Mouse (Mus musculus): ENCODE measurements at regions not wholly inside any gene's neighbourhood (a gene's known extent, or its start where the extent isn't known, plus 50 kb on each side); places are given as distances from the start of the nearest gene placed in this dataset.

- Histone ChIP-seq H3K9ac (replicated peaks; ENCODE audit: low read depth, low read length) (no peak overlapping the region), H3K27me3 (ENCODE audit: control insufficient read depth, insufficient read depth, low read length) (no peaks in the 10 kb centered on the region), H3K4me1 (ENCODE audit: control insufficient read depth, insufficient read depth, low read length) (no peaks in the 10 kb centered on the region), H3K4me2 (replicated peaks; ENCODE audit: low read depth, low read length) (no peak overlapping the region), H3K27ac (ENCODE audit: low read length) (no peak overlapping the region), H3K4me3 (ENCODE audit: low read depth, low read length) (no peak overlapping the region), H3K36me3 (ENCODE audit: control insufficient read depth, insufficient read depth, low read length) (no peaks in the 10 kb centered on the region), H3K9me3 (ENCODE audit: control insufficient read depth, low read depth, low read length) (no peaks in the 10 kb centered on the region)
- WGBS, result 66% methylated on average over 2 of the region's 2 CpGs
- ATAC-seq (ENCODE audit: insufficient number of reproducible peaks, insufficient read depth, low FRiP score, low read depth), result 0 out of 2 replicates have a peak, but pooled peaks have one; percentile 61
These were observed 209.5 kb downstream of the Dcdc2c start for GRCm38 (mm10) chr12:28342735-28343134.

- Histone ChIP-seq H3K27me3 (ENCODE audit: control insufficient read depth, insufficient read depth, low read length) (no peaks in the 10 kb centered on the region), H3K27ac (ENCODE audit: low read length) (no peak overlapping the region), H3K36me3 (ENCODE audit: control insufficient read depth, insufficient read depth, low read length) (no peaks in the 10 kb centered on the region), H3K4me3 (ENCODE audit: low read depth, low read length) (no peak overlapping the region), H3K9ac (replicated peaks; ENCODE audit: low read depth, low read length) (no peak overlapping the region), H3K4me2 (replicated peaks; ENCODE audit: low read depth, low read length) (no peak overlapping the region), H3K9me3 (ENCODE audit: control insufficient read depth, low read depth, low read length) (no peaks in the 10 kb centered on the region), H3K4me1 (ENCODE audit: control insufficient read depth, insufficient read depth, low read length) (no peaks in the 10 kb centered on the region)
- ATAC-seq (ENCODE audit: insufficient number of reproducible peaks, insufficient read depth, low FRiP score, low read depth), result no peak
- WGBS, result 6% methylated on average over 5 of the region's 5 CpGs
These were observed 219.6 kb downstream of the Dcdc2c start for GRCm38 (mm10) chr12:28332591-28332990.

DNA sequence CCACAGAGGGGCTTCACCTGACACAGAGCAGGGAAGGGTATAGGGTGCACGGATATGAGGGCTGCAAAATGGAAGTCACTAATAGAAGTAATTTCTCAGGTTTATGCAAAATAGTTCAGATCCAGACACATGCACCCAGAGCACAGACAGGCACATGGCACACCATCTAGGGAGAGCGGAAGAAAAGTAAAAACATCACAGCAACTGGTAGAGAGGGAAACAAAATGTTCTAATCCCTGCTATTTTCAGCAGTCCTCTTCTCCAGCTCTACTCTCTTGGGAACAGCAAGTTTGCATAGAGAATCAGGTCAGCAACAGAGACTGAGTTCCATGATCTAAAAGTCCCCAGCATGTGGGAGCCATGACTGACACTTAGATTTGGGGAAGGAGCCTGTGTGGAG lies 220.4 kb downstream of the Dcdc2c start:
- H3K9ac ChIP-seq (replicated peaks; ENCODE audit: low read depth, low read length), result no peak overlapping the region
- no peak for ATAC-seq (ENCODE audit: insufficient number of reproducible peaks, insufficient read depth, low FRiP score, low read depth)
- H3K27ac ChIP-seq (ENCODE audit: low read length), result no peak overlapping the region
- no peaks in the 10 kb centered on the region for H3K27me3 ChIP-seq (ENCODE audit: control insufficient read depth, insufficient read depth, low read length)
- no peaks in the 10 kb centered on the region for H3K9me3 ChIP-seq (ENCODE audit: control insufficient read depth, low read depth, low read length)
- no peaks in the 10 kb centered on the region for H3K36me3 ChIP-seq (ENCODE audit: control insufficient read depth, insufficient read depth, low read length)
- no peaks in the 10 kb centered on the region for H3K4me1 ChIP-seq (ENCODE audit: control insufficient read depth, insufficient read depth, low read length)
- H3K4me2 ChIP-seq (replicated peaks; ENCODE audit: low read depth, low read length), result no peak overlapping the region
- 72% methylated on average over 2 of the region's 2 CpGs for WGBS
- no peak overlapping the region for H3K4me3 ChIP-seq (ENCODE audit: low read depth, low read length)

- Histone ChIP-seq H3K4me1 (ENCODE audit: control insufficient read depth, insufficient read depth, low read length) (no peaks in the 10 kb centered on the region), H3K9me3 (ENCODE audit: control insufficient read depth, low read depth, low read length) (no peaks in the 10 kb centered on the region), H3K27ac (ENCODE audit: low read length) (no peak overlapping the region), H3K36me3 (ENCODE audit: control insufficient read depth, insufficient read depth, low read length) (no peaks in the 10 kb centered on the region), H3K9ac (replicated peaks; ENCODE audit: low read depth, low read length) (no peak overlapping the region), H3K27me3 (ENCODE audit: control insufficient read depth, insufficient read depth, low read length) (no peaks in the 10 kb centered on the region), H3K4me2 (replicated peaks; ENCODE audit: low read depth, low read length) (no peak overlapping the region), H3K4me3 (ENCODE audit: low read depth, low read length) (no peak overlapping the region)
- ATAC-seq (ENCODE audit: insufficient number of reproducible peaks, insufficient read depth, low FRiP score, low read depth), result no peak
- WGBS, result 40% methylated on average over 2 of the region's 2 CpGs
These were observed 228.5 kb downstream of the Dcdc2c start for GRCm38 (mm10) chr12:28323659-28324058.

GRCm38 (mm10) chr12:28309226-28309625 lies 243.0 kb downstream of the Dcdc2c start:
- no peaks in the 10 kb centered on the region for H3K36me3 ChIP-seq (ENCODE audit: control insufficient read depth, insufficient read depth, low read length)
- no peaks in the 10 kb centered on the region for H3K27me3 ChIP-seq (ENCODE audit: control insufficient read depth, insufficient read depth, low read length)
- no peak overlapping the region for H3K9ac ChIP-seq (replicated peaks; ENCODE audit: low read depth, low read length)
- WGBS, result 81% methylated on average over 5 of the region's 5 CpGs
- H3K4me2 ChIP-seq (replicated peaks; ENCODE audit: low read depth, low read length), result no peak overlapping the region
- no peak overlapping the region for H3K4me3 ChIP-seq (ENCODE audit: low read depth, low read length)
- ATAC-seq (ENCODE audit: insufficient number of reproducible peaks, insufficient read depth, low FRiP score, low read depth), result no peak
- H3K4me1 ChIP-seq (ENCODE audit: control insufficient read depth, insufficient read depth, low read length), result no peaks in the 10 kb centered on the region
- H3K9me3 ChIP-seq (ENCODE audit: control insufficient read depth, low read depth, low read length), result no peaks in the 10 kb centered on the region
- no peak overlapping the region for H3K27ac ChIP-seq (ENCODE audit: low read length)

DNA sequence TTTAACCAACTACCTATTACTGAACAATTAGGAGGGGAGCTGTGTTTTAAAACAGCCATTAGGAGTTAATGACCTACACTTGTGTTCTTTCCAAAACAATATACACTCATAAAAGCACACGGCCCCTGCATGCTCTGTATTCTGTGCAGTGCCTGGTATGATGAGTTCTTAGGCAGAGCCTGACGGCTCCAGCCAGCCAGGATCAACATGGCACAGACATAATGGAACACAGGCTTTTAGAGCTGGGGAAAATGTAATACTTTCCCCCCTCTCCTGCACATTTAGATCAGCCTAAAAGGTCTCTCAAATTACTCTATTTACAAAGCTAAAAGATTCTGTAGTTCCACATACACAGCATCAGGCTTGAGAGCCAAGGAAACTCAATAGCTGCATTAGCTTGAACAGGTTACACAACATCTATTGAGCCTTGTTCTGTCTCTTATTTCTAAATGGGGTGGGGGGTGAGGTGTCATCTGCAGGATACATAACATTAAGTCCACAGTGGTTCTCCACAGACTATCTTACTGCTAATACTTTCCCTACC lies 250.1 kb downstream of the Dcdc2c start:
- Histone ChIP-seq H3K4me3 (ENCODE audit: low read depth, low read length) (no peak overlapping the region), H3K36me3 (ENCODE audit: control insufficient read depth, insufficient read depth, low read length) (no peaks in the 10 kb centered on the region), H3K4me1 (ENCODE audit: control insufficient read depth, insufficient read depth, low read length) (no peaks in the 10 kb centered on the region), H3K4me2 (replicated peaks; ENCODE audit: low read depth, low read length) (no peak overlapping the region), H3K9ac (replicated peaks; ENCODE audit: low read depth, low read length) (no peak overlapping the region), H3K27ac (ENCODE audit: low read length) (no peak overlapping the region), H3K9me3 (ENCODE audit: control insufficient read depth, low read depth, low read length) (no peaks in the 10 kb centered on the region), H3K27me3 (ENCODE audit: control insufficient read depth, insufficient read depth, low read length) (no peaks in the 10 kb centered on the region)
- ATAC-seq (ENCODE audit: insufficient number of reproducible peaks, insufficient read depth, low FRiP score, low read depth), result no peak
- 56% methylated on average over 2 of the region's 2 CpGs for WGBS

GRCm38 (mm10) chr12:28288376-28288896 lies 263.8 kb downstream of the Dcdc2c start:
- H3K9me3 ChIP-seq (ENCODE audit: control insufficient read depth, low read depth, low read length), result no peaks in the 10 kb centered on the region
- no peaks in the 10 kb centered on the region for H3K27me3 ChIP-seq (ENCODE audit: control insufficient read depth, insufficient read depth, low read length)
- WGBS, result 81% methylated on average over 5 of the region's 5 CpGs
- H3K27ac ChIP-seq (ENCODE audit: low read length), result no peak overlapping the region
- no peak for ATAC-seq (ENCODE audit: insufficient number of reproducible peaks, insufficient read depth, low FRiP score, low read depth)
- no peak overlapping the region for H3K4me2 ChIP-seq (replicated peaks; ENCODE audit: low read depth, low read length)
- H3K36me3 ChIP-seq (ENCODE audit: control insufficient read depth, insufficient read depth, low read length), result no peaks in the 10 kb centered on the region
- H3K4me1 ChIP-seq (ENCODE audit: control insufficient read depth, insufficient read depth, low read length), result no peaks in the 10 kb centered on the region
- no peak overlapping the region for H3K4me3 ChIP-seq (ENCODE audit: low read depth, low read length)
- H3K9ac ChIP-seq (replicated peaks; ENCODE audit: low read depth, low read length), result no peak overlapping the region

DNA sequence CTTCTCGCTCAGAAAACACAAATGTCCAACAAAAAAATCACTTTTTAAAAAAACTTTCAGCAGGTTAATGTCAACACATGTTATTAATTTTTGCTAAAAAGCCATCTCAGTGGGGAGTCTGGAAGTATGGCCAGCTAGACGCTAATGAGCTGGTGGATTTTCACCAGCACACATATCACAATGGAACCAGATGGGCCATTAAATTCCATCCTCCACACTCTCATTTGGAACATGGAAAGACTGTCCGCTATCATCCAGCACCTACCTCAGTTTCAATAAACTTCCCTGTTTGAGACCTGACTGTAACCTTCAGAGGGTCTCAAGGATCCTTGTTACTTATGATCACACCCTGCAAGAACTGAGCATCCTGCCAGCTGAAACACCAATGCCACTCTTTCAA lies 296.7 kb downstream of the Dcdc2c start:
- no peak overlapping the region for H3K4me3 ChIP-seq (ENCODE audit: low read depth, low read length)
- ATAC-seq (ENCODE audit: insufficient number of reproducible peaks, insufficient read depth, low FRiP score, low read depth), result no peak
- no peaks in the 10 kb centered on the region for H3K27me3 ChIP-seq (ENCODE audit: control insufficient read depth, insufficient read depth, low read length)
- no peak overlapping the region for H3K27ac ChIP-seq (ENCODE audit: low read length)
- no peaks in the 10 kb centered on the region for H3K4me1 ChIP-seq (ENCODE audit: control insufficient read depth, insufficient read depth, low read length)
- WGBS, result 58% methylated on average over 3 of the region's 3 CpGs
- H3K36me3 ChIP-seq (ENCODE audit: control insufficient read depth, insufficient read depth, low read length), result no peaks in the 10 kb centered on the region
- H3K9ac ChIP-seq (replicated peaks; ENCODE audit: low read depth, low read length), result no peak overlapping the region
- no peaks in the 10 kb centered on the region for H3K9me3 ChIP-seq (ENCODE audit: control insufficient read depth, low read depth, low read length)
- no peak overlapping the region for H3K4me2 ChIP-seq (replicated peaks; ENCODE audit: low read depth, low read length)

GRCm38 (mm10) chr12:28250526-28250925 lies 301.7 kb downstream of the Dcdc2c start:
- H3K9ac ChIP-seq (replicated peaks; ENCODE audit: low read depth, low read length), result no peak overlapping the region
- no peak for ATAC-seq (ENCODE audit: insufficient number of reproducible peaks, insufficient read depth, low FRiP score, low read depth)
- H3K36me3 ChIP-seq (ENCODE audit: control insufficient read depth, insufficient read depth, low read length), result no peaks in the 10 kb centered on the region
- H3K27me3 ChIP-seq (ENCODE audit: control insufficient read depth, insufficient read depth, low read length), result no peaks in the 10 kb centered on the region
- H3K4me3 ChIP-seq (ENCODE audit: low read depth, low read length), result no peak overlapping the region
- no peaks in the 10 kb centered on the region for H3K9me3 ChIP-seq (ENCODE audit: control insufficient read depth, low read depth, low read length)
- H3K4me2 ChIP-seq (replicated peaks; ENCODE audit: low read depth, low read length), result no peak overlapping the region
- 78% methylated on average over 1 of the region's 1 CpGs for WGBS
- H3K27ac ChIP-seq (ENCODE audit: low read length), result no peak overlapping the region
- H3K4me1 ChIP-seq (ENCODE audit: control insufficient read depth, insufficient read depth, low read length), result no peaks in the 10 kb centered on the region
